Mouse (Mus musculus) hindbrain, embryonic 14.5 days (tissue): ENCODE measurements at regions not wholly inside any gene's neighbourhood (a gene's known extent, or its start where the extent isn't known, plus 50 kb on each side); places are given as distances from the start of the nearest gene placed in this dataset.

Source experiments
- ATAC-seq: fragments of 200-750 bp; cut with Nextera tagmentation; 2 replicates; pipeline ENCODE4 v1.8.0; 2017; ENCODE audit warnings: moderate number of reproducible peaks, mild to moderate bottlenecking, moderate TSS enrichment, moderate library complexity; ENCODE audit not compliant: low FRiP score
- DNase-seq: peaks from one replicate; pipeline ENCODE4 v3.0.0-alpha.2; 2015; ENCODE audit warnings: low spot score
- H3K27ac ChIP-seq: fragments of 300-500 bp; sonication (generic); 2 replicates; pipeline ENCODE4 v1.5.1; 2014; ENCODE audit warnings: mild to moderate bottlenecking, moderate library complexity
- H3K27me3 ChIP-seq: fragments of 300-500 bp; sonication (generic); 2 replicates; pipeline ENCODE4 v1.6.1; 2014; ENCODE audit warnings: mild to moderate bottlenecking, low read length, mixed read lengths; ENCODE audit not compliant: control insufficient read depth, insufficient read depth
- H3K36me3 ChIP-seq: fragments of 300-500 bp; sonication (generic); replicated peaks from 2 replicates; pipeline ENCODE4 v1.6.1; 2014; ENCODE audit not compliant: control insufficient read depth, insufficient read depth
- H3K4me1 ChIP-seq: fragments of 300-500 bp; sonication (generic); replicated peaks from 2 replicates; pipeline ENCODE4 v1.6.1; 2014; ENCODE audit warnings: antibody characterized with exemption, low read length, mixed read lengths; ENCODE audit not compliant: control insufficient read depth, insufficient read depth
- H3K4me2 ChIP-seq: fragments of 300-500 bp; sonication (generic); replicated peaks from 2 replicates; pipeline ENCODE4 v1.6.1; 2014; ENCODE audit warnings: mild to moderate bottlenecking, moderate library complexity
- H3K4me3 ChIP-seq: fragments of 300-500 bp; sonication (generic); replicated peaks from 2 replicates; pipeline ENCODE4 v1.5.1; 2014; ENCODE audit warnings: mild to moderate bottlenecking, low read length
- H3K9ac ChIP-seq: fragments of 300-500 bp; sonication (generic); 2 replicates; pipeline ENCODE4 v1.6.1; 2014
- H3K9me3 ChIP-seq: fragments of 300-500 bp; sonication (generic); 2 replicates; pipeline ENCODE4 v1.6.1; 2016; ENCODE audit warnings: low read length; ENCODE audit not compliant: control insufficient read depth
- WGBS: fragments of 180-500 bp; shearing (Covaris S2); extraction: QIAGEN DNeasy Blood & Tissue Kit; methylation state at CpG from one replicate; pipeline ENCODE4 v1.1.7; 2014; 5-methylcytosine and 5-hydroxymethylcytosine counted together

DNA sequence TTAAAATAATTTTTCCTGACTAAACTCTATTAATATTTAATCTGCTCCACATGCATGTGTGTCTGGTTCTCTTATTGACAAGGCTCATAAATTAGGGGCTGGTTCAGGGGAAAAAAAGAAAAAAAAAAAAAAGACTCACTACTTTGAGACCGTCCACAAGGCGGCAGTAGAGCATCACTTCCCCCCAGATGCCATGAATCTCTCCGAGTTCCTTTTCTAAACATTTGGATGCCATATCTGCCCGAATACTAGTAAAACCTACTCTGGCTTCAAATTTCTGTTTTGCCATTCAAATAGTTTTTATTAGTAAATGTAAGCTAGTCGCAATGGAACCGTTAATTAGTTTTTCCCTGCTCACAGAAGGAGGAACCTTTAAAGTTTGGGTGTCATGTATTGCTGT, 182.7 kb upstream of the Gm765 start:
- Histone ChIP-seq H3K4me3 (no peak overlapping the region), H3K4me1 (peaks cover 6% of the 10 kb centered on the region; the same call in 1 of the 2 replicates), H3K27ac (no peak overlapping the region), H3K36me3 (no peaks in the 10 kb centered on the region), H3K9me3 (no peaks in the 10 kb centered on the region), H3K4me2 (no peak overlapping the region), H3K27me3 (peaks cover 14% of the 10 kb centered on the region), H3K9ac (no peak overlapping the region)
- 7% methylated on average over 6 of the region's 6 CpGs for WGBS
- peak; percentile 79 for DNase-seq
- no peak for ATAC-seq

DNA sequence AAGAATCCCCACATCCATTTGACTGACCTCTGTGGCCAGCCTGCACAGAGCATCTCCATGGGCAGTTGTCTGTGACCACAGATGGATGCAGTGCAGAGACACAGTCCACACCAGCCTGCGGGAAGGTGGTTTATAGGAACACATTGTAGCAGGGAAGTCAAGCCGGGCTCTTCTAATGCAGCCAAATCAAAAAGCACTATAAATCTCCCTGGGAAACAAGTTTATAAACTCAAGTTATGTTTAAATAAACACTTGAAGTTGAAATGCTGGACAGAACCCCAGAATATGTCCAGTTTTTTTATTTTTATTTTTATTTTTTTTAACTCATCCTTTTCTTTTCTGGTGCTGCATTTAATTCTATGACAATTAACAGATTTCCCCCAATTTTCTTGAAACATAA, 182.1 kb upstream of the Gm765 start:
- Histone ChIP-seq H3K4me3 (no peak overlapping the region), H3K27me3 (peaks cover 14% of the 10 kb centered on the region), H3K9ac (no peak overlapping the region), H3K4me2 (no peak overlapping the region), H3K36me3 (no peaks in the 10 kb centered on the region), H3K4me1 (peaks cover 6% of the 10 kb centered on the region; the same call in 1 of the 2 replicates), H3K27ac (no peak overlapping the region), H3K9me3 (no peaks in the 10 kb centered on the region)
- 58% methylated on average over 2 of the region's 2 CpGs for WGBS
- ATAC-seq (no peak), DNase-seq (no peak)

DNA sequence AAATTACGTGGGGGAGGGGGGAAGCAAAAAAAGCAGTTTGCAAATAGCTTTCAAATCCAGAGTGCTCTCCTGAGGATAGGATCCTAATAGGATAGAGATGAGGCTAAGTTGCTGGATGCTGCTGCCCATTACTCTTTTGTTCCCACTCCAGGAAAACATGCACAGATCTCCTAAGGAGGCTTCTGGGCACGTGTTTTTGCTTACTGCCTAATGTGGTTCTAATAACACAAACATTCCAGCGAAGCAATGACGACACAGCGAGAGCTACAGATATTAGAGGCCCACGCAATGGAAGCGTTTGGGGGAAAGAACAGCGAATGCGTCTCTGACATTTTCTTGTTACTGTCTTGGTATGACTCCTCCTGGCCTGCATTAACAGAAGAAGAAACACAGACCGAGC, 179.0 kb upstream of the Gm765 start:
- Histone ChIP-seq H3K4me2 (no peak overlapping the region), H3K36me3 (no peaks in the 10 kb centered on the region), H3K27me3 (no peaks in the 10 kb centered on the region), H3K4me3 (no peak overlapping the region), H3K4me1 (peaks cover 1% of the 10 kb centered on the region), H3K9me3 (no peaks in the 10 kb centered on the region), H3K27ac (no peak overlapping the region), H3K9ac (no peak overlapping the region)
- 69% methylated on average over 10 of the region's 10 CpGs for WGBS
- no peak for ATAC-seq
- DNase-seq: no peak

DNA sequence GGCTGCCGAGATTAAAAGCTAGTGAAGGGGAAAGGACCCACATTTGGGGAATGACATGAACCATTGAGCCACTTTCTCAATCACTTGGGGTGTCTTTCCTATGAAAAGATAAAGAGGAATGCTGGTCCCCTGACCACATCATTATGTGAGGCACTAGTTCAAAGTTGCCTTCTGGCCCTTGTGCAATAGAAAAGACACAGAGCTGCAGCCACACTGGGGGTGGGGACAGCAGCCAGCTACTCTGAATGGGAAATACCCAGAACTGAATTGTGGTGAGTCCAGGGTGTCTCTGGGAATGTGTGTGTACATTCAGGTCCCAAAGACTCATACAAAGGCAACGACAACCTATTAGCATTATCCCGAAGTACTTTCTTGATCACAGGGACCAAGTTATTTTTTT, 172.3 kb upstream of the Gm765 start:
- WGBS: 76% methylated on average over 3 of the region's 3 CpGs
- Histone ChIP-seq H3K9ac (no peak overlapping the region), H3K4me3 (no peak overlapping the region), H3K4me1 (peaks cover 4% of the 10 kb centered on the region; the same call in 1 of the 2 replicates), H3K27ac (no peak overlapping the region), H3K27me3 (no peaks in the 10 kb centered on the region), H3K9me3 (no peaks in the 10 kb centered on the region), H3K36me3 (no peaks in the 10 kb centered on the region), H3K4me2 (no peak overlapping the region)
- no peak for DNase-seq
- ATAC-seq: no peak

DNA sequence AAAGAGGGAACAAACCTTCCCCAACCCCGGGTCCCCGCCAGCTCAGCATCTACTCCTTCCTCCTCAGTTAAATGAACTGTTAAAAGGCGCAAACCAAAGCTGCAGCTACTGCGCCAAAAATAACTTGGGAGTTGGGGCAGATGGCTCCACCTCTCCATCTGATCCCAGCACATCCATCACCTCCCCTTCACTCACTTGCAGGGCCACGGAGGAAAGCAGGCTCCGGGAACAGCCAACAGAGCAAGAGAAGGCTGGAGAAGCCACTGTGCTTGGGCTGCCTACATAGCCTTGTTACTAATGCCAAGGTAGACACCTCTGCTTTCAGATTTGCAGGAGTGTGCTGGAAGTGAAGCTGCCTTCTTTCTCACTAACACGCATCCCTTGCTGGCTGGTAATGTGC, 171.8 kb upstream of the Gm765 start:
- Histone ChIP-seq H3K4me3 (no peak overlapping the region), H3K4me2 (no peak overlapping the region), H3K4me1 (peaks cover 4% of the 10 kb centered on the region; the same call in 1 of the 2 replicates), H3K9ac (no peak overlapping the region), H3K27me3 (no peaks in the 10 kb centered on the region), H3K9me3 (no peaks in the 10 kb centered on the region), H3K36me3 (no peaks in the 10 kb centered on the region), H3K27ac (no peak overlapping the region)
- WGBS: 72% methylated on average over 7 of the region's 7 CpGs
- no peak for ATAC-seq
- DNase-seq: no peak

DNA sequence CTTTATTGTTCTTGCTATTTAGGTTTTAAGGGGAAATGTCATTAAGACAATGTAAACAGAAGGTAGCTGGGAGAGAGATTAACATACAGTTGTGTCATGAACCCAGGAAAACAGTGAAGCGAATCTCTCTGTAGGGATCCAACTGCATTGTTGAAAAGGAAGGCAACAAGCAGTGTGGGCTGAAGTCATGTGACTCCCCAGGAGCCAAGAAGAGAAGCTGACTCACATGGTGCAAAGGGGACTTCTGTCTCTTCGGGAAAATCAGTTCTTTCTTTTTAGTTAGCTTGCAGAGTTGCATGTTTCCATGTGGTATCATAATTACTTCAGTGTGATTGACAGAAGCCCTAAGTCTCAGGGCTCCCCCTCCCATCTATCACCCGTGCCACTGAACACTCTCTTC, 170.7 kb upstream of the Gm765 start:
- H3K27me3 ChIP-seq: no peaks in the 10 kb centered on the region
- WGBS: 30% methylated on average over 3 of the region's 3 CpGs
- no peak overlapping the region for H3K27ac ChIP-seq

DNA sequence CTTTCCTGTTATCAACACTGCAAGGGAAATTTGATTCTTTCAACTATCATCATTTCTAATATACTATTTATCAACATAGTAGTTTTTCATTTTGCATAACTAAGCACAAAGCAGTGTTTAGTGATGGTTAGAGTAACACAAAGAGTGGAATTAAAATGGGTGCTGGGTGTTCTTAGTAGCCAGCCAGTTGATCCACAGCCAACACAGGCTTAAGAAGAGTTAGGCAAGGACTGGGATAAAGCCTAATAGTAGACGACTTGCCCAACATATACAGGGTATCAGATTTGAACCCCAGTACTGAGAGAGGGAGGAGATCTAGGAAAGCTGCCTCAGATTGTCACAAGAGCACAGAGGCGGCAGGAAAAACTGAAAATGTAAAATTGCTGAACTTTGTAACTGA, 160.2 kb upstream of the Gm765 start:
- Histone ChIP-seq H3K4me2 (no peak overlapping the region), H3K9me3 (no peaks in the 10 kb centered on the region), H3K4me3 (no peak overlapping the region), H3K4me1 (no peaks in the 10 kb centered on the region), H3K9ac (no peak overlapping the region), H3K27me3 (no peaks in the 10 kb centered on the region), H3K36me3 (no peaks in the 10 kb centered on the region), H3K27ac (no peak overlapping the region)
- DNase-seq (no peak), ATAC-seq (no peak)
- WGBS: 90% methylated on average over 2 of the region's 2 CpGs

More for the DNA sequence above, 170.7 kb upstream of the Gm765 start:
- H3K36me3 ChIP-seq: no peaks in the 10 kb centered on the region
- no peaks in the 10 kb centered on the region for H3K9me3 ChIP-seq
- no peak overlapping the region for H3K4me3 ChIP-seq
- no peak for DNase-seq
- no peak overlapping the region for H3K4me2 ChIP-seq
- no peak for ATAC-seq
- peaks cover 4% of the 10 kb centered on the region; the same call in 1 of the 2 replicates for H3K4me1 ChIP-seq
- no peak overlapping the region for H3K9ac ChIP-seq

DNA sequence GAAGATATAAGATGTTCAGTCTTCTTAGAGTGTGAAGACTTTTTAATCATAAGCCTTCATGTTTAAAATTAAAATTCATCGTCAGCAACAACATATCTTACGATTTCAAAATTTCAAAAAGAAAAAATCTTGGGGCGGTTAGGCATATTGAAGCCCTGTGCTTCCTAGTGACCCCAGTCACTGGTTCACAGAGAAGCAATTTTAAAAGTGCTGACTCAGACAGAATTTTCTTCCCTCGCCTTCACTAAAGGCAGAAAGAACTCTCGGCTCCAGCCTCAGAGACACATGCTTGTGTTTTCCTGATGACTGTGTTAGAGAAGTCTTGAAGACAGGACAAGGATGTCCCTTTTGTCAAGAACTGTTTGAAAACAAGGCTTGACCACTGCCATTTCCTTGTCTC, 157.2 kb upstream of the Gm765 start:
- H3K9me3 ChIP-seq: no peaks in the 10 kb centered on the region
- H3K4me2 ChIP-seq: no peak overlapping the region
- H3K27me3 ChIP-seq: no peaks in the 10 kb centered on the region
- DNase-seq: no peak
- WGBS: 69% methylated on average over 5 of the region's 5 CpGs
- no peak for ATAC-seq
- H3K9ac ChIP-seq: no peak overlapping the region
- H3K36me3 ChIP-seq: no peaks in the 10 kb centered on the region
- H3K4me3 ChIP-seq: no peak overlapping the region
- H3K4me1 ChIP-seq: no peaks in the 10 kb centered on the region
- no peak overlapping the region for H3K27ac ChIP-seq

DNA sequence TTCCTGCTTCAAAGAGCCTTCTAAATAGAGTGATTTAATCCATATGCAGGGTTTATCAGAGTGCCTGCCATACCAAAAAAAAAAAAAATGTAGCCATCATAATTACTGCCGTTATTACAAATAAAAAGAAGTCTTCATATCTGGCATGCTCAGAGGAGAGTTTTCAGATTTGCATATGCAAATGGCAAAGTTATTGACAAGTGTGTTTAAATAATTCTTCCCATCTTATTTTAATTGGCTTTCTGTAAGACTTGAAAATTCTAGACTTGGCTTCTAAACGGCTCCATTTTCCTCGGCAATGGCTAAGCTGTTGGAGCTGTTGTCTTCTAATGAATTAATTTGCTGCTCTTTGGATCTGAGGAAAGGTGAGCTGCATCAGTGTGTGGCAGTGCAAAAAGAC, 144.1 kb upstream of the Gm765 start:
- Histone ChIP-seq H3K27ac (no peak overlapping the region), H3K4me1 (no peaks in the 10 kb centered on the region), H3K36me3 (no peaks in the 10 kb centered on the region), H3K27me3 (no peaks in the 10 kb centered on the region), H3K9ac (no peak overlapping the region), H3K4me3 (no peak overlapping the region), H3K9me3 (no peaks in the 10 kb centered on the region), H3K4me2 (no peak overlapping the region)
- ATAC-seq (no peak), DNase-seq (no peak)
- 76% methylated on average over 3 of the region's 3 CpGs for WGBS

DNA sequence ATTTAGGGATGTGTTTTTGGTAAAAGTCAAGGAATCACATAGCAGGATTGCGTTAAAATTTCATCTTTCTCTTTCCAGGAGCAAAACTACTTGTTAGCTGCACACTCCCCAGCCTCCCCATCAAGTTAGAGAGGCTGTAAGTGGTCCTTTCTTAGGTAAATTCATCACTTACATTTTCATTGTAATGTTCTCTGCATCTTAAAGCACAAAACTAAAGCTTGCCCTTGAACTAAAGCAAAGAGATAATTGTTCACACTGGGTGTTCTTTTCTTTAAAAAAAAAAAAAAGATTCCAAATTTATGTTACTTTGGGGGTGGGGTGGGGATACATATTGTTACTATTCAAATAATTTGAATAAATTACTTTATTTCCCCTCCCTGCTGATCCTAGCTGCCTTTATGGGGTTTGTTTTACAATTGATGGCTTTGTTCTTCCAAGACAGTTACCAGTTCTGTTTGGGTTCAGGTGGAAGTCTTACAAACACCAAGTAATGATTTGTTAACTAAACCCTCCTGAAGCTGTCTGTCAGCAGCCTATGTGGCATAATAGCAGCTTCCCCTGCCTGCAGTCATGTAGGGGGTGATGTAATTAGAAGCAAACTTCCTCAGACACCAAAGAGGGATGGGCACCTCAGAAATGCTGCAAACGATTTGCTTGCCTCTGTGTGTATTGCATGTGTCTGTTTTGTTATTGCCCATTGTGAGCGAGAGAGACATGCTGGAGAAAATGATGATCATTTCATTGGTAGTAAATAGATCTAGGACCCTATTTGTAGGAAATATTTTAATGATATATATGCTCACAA, 141.0 kb upstream of the Gm765 start:
- 43% methylated on average over 3 of the region's 3 CpGs for WGBS
- no peaks in the 10 kb centered on the region for H3K27me3 ChIP-seq
- no peak overlapping the region for H3K4me3 ChIP-seq
- no peak overlapping the region for H3K4me2 ChIP-seq
- H3K27ac ChIP-seq: no peak overlapping the region
- ATAC-seq: no peak
- H3K9ac ChIP-seq: no peak overlapping the region
- H3K9me3 ChIP-seq: no peaks in the 10 kb centered on the region
- no peaks in the 10 kb centered on the region for H3K36me3 ChIP-seq
- no peak for DNase-seq
- H3K4me1 ChIP-seq: no peaks in the 10 kb centered on the region
